Mouse (Mus musculus) ovary, adult 18-20 months (tissue): ENCODE measurements around the gene Tcf20.
"Not testable (repeated sequence)": the region's sequence is repeated elsewhere in the genome, so short reads cannot be mapped to it uniquely, and the experiment has no call there.

Experiments used
- DNase-seq: peaks from one replicate; pipeline ENCODE4 v3.0.0; 2022; ENCODE audit warnings: low spot score, mixed read lengths

The Tcf20 gene

DNA sequence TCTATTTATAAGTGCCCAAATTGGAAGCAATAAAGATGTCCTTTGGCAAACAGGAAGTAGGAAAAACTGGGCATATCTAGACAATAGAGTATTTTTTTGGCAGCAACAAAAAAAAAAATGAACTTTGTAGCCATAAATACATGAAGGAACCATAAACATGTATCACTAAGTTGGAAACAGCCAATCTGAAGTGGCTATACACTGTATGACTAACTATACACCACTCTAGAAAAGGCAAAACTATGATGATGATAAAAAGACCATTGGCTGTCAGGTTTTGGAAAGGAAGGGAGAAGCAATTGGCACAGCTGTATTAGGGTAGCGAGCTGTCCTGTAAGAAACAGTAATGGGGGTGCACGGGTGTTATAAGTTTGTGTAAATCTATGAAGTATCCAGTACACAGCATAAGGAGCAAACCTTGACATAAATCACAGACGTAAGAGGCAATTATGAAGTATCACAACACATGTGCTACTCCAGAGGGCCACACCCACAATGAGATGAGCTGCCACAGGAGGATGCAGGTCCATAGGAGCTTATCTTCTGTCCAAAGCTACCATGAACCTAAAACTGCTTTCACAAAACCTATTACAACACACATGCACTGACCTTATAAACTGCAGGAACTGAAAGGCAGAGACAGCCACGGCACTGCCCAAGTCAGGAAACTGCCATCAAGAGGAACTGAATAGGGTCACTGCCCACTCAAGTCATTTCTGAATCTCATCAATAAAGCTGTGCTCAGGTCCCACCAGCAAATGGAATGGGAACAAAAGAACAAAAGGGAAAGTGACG is 180.5 kb downstream of the Tcf20 start:
- no peak for DNase-seq

DNA sequence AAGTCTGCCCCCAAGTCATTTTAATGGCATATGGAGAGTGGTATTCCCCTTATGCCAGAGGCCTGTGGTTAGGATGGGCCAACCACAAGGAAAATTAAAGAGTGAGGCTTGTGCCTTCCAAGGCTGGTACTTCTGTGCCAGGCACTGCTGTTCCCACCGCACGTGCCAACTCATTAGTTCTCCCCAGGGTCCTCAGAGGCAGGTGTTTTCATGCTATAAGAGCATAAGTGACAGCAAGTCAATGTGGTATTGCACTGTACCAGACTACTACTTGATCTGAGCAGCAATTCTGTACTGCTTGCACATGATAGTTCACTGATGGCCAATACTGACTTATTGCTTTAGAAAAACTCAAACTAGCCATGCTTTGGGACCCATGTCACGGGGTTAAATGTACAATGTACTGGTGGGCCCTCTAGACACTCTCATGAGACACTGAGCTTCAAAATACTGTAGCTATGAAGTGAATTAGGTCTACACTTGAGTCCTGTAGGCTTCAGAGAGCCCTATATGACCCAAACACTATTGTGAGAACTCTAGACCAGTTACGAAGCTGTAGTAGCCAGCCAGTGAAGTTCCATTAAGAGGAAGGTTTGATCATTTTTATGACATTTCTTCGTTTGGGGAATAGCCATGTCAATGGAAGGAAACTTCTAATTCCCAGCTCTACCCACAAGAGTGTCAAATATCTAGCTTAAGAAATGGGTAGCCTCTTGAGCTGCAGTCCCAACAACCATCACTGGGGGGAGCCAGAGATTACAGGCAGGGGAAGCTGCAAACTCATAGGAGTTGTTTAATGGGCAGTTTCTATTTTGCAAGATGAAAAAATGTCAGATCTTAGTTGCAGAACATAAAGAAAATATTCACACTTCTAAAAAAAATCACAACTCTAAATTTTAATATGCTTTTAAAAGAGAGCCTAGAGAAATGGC is 182.7 kb downstream of the Tcf20 start:
- DNase-seq = peak; percentile 30

DNA sequence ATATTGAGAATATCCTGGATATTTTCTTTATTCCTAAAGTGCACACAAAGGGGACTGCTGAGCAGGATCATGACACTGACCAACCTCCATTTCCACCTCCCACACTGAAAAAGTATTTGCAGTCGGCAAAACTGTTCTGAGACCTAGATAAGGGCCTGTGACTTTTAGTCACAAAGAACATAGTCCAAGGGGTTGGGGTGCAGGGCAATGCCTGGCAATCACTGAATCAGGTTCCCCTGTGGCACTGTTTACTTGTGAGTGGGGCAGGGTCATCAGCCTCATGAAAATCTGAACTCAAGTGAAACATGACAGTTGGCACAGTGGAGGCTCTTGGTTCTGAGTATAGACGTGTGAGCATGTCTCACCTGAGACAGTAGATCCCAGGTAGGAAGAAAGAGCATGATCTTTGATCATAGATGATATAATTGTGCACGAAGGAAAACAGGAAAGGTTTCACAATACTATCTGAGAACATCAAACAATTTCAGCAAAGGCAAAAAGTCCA is 191.7 kb downstream of the Tcf20 start:
- DNase-seq = no peak

DNA sequence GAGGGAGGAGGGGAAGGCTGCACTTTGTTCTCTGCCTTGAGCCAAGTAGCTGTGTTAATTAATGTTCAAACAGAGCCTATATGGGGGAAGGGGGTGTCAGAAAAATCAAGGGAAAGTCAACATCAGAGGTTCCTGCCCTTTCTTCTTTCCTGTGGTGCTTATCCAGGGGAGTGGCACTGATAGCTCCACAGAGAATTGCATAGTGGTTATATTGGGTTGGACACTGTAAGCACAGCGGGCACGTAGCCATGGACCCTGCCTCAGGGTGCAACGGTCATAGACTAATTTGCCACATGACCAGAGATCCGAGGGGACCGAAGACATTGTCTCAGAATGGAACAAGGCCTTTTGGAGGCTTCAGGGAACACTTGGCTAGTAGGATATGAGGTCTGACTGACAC is 193.4 kb downstream of the Tcf20 start, which contains the start of gene Cyp2d26:
TSS of gene Cyp2d26 (minus strand) at position 18 of the 400 bp plus-strand sequence.
- no peak for DNase-seq

DNA sequence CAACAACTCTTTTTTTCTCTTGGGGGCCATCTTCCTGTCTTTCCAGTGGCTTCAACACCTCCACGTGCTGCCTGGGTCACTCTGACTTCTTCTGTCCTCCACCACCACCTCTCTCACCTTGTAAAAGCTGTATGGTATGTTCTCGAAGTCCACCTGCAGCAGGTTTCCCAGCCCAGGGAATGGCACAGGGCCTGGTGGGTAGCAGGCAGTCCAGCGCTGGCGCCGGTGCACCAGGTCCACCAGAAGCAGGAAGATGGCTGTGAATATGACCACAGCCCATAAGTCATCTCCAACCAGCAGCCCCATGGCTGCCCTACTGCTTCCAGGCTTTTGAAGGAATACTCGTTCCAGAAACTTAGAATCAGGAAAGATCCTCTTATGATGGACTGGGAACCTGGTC is 193.8 kb downstream of the Tcf20 start:
- DNase-seq = no peak

DNA sequence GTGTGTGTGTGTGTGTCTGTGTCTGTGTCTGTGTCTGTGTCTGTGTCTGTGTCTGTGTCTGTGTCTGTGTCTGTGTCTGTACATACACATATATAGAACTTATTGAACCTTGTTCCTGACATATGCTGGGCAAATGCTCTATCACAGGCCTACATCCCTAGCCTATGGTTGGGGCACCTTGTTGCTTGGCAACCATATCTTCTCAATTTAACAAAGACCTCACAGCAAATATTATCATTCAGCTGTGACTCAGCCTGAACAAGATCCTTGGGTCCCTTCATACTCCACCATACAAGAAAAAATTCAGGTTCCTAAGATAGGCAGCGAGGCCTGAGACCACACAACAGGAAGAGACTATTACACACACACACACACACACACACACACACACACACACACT is 194.2 kb downstream of the Tcf20 start:
- no peak for DNase-seq

DNA sequence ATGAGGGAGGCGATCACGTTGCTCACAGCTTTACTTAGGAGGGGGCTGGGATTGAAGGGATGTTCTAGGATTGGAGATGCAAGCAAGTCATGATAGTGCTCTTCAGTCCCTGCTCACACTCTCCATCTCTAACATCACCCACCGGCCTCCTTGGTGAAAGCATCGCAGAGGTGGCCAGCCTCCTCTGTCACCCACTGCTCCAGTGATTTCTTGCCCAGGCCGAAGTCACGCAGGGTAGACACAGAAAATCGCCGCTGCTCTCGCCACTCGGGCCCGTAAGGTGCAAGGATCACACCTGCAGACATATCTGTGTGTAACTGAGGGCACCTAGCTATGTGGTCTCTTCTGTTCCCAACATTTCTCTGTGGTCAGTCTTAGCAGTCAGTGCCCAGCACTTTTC is 195.1 kb downstream of the Tcf20 start:
- no peak for DNase-seq

DNA sequence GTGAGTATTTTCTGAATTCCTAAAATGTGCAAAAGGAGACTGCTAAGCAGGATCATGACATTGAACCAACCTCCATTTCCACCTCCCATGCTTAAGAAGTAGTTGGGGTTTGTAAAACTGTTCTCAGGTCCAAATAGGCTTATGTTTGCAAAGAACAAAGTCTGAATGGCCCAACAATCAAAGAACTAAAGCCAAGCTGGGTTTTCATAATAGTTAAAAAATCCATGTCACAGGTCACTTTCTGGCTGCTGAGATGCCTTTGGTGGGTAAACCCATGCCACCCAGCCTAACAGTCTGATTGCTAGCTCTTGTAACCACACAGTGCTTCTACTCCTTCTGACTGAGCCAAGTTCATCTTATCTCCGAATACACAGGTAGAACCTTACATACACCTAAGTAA is 203.1 kb downstream of the Tcf20 start:
- no peak for DNase-seq

DNA sequence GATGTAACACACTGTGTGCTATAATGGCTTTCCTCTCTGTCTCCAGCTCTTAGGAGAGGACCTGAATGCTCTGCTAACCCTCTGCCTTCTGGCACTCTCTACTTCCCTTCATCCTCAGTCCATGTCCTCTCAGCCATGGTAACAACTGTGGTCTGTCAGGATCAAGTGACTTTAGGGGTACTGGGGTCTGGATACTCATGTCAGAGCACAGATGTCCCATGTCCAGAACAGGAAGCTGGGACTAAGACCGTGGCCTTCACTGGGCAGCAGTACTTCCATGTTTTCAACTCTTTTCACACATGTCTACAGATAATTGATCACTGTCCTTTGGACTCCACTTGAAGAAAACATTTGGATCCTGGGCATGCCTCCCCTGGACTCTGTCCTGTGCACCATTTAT is 203.9 kb downstream of the Tcf20 start:
- DNase-seq = no peak

DNA sequence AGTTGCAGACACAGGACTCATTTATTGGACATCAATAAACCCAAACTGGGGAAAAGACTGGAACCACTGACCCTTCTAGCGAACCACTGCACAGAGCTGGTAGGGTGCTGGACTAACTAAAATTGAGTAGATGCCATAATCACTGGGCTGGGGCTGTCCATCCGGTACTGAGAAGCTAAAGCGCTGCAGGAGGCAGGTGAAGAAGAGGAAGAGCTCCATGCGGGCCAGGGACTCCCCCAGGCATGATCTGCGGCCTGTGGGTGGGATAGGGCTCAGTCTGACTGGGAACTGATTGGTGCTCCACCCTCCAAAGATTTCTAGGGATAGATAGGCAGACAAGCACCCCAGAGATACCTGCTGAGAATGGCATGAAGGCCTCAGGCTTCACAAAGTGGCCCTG is 209.8 kb downstream of the Tcf20 start:
- DNase-seq = not testable (repeated sequence)

DNA sequence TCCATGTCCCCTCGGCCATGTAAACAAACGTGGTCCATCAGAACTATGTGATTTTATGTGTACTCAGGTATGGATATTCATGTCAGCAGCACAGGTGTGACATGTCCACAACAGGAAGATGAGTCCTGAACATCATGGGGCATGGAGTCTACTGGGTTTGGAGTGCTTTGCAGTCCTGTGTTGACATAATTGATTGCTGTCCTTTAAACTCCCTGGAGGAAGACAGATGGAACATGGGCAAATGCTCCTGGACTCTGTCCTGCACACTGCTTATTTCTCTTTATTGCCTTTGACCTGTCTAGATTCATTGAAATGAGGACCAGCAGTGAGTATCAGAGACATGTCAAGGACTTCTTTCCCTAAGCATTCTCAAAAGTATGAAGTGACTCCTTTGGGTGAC is 221.7 kb downstream of the Tcf20 start:
- no peak for DNase-seq

DNA sequence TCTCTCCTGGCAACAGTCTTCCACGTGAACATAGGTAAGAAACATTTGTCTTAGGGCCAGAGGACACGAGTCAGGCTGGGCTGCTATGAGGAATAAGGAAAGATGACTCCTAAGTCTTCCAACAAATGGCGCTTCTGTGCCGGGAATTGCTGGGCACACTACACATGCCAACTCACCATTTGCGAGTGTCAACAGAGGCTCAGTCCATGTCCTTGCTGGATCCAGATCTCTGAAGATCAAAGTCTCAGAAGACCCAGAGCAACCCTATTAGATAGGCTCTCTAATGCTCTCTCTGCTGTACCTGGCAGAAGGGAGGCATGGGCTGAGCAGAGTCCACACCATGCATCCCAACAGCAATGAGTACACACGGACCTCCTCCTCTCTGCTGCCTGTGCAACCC is 222.8 kb downstream of the Tcf20 start:
- DNase-seq = no peak

DNA sequence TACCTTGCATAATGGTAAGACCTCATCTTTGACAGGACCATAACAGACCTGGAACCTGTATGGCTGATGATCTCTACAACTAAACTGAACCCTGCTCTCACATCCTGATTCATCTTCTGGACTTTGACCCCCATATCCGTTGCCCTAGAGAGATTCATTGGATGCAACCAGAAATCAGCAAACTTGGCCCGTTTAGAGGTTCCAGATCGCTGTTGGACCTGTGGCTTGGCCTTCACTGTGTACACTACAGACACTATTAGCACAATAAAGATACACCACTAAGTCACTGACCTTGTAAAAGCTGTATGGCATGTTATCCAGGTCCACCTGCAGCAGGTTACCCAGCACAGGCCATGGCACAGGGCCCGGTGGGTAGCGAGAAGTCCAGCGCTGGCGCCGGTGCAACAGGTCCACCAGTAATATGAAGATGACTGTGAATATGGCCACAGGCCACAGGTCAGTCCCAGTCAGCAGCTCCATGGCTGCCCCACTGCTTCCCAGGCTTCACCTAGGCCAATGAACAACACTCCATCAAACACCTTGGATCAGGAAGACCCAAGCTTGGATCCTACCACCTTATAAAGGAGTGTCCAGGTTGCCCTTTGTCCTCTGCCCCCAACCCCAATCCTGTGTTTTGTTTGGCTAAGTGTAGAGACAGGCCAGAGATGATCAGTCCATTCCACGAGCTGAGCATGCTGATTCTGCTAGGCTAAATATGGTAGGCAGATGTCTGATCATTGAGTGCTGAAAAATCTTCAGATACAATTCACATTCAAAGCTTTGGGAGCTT is 223.8 kb downstream of the Tcf20 start, which contains the start of gene Cyp2d40:
TSS of gene Cyp2d40 (minus strand) at position 553 of the 790 bp plus-strand sequence.
- no peak for DNase-seq
